Mouse (Mus musculus) lung, postnatal 0 days (tissue): Measurements from ENCODE around the gene Dock8. TPM values are rescaled to one million over a fixed set of nuclear protein-coding genes. Genes with fewer than 3 reads are reported as not detected.
"Not testable (repeated sequence)": the region's sequence is repeated elsewhere in the genome, so short reads cannot be mapped to it uniquely, and the experiment has no call there.

Source experiments
- ATAC-seq: fragments of 200-750 bp; cut with Nextera tagmentation; 2 replicates; pipeline ENCODE4 v1.8.0; 2017; ENCODE audit warnings: moderate library complexity
- DNase-seq: peaks from one replicate; pipeline ENCODE4 v3.0.0-alpha.2; 2016; ENCODE audit warnings: low spot score
- H3K27ac ChIP-seq: fragments of 300-500 bp; sonication (generic); 2 replicates; pipeline ENCODE4 v1.5.1; 2014; ENCODE audit warnings: antibody characterized with exemption, mild to moderate bottlenecking, low read length, mixed read lengths
- H3K27me3 ChIP-seq: fragments of 300-500 bp; sonication (generic); replicated peaks from 2 replicates; pipeline ENCODE4 v1.6.1; 2014; ENCODE audit warnings: low read length, mixed read lengths; ENCODE audit not compliant: insufficient read depth
- H3K36me3 ChIP-seq: fragments of 300-500 bp; sonication (generic); 2 replicates; pipeline ENCODE4 v1.6.1; 2014; ENCODE audit warnings: low read length, mixed read lengths; ENCODE audit not compliant: insufficient read depth
- H3K4me1 ChIP-seq: fragments of 300-500 bp; sonication (generic); 2 replicates; pipeline ENCODE4 v1.6.1; 2014; ENCODE audit warnings: antibody characterized with exemption, low read depth, low read length, mixed read lengths; ENCODE audit not compliant: insufficient read depth
- H3K4me2 ChIP-seq: fragments of 300-500 bp; sonication (generic); replicated peaks from 2 replicates; pipeline ENCODE4 v1.6.1; 2014; ENCODE audit warnings: low read depth, mild to moderate bottlenecking, low read length, moderate library complexity, mixed read lengths
- H3K4me3 ChIP-seq: fragments of 300-500 bp; sonication (generic); 2 replicates; pipeline ENCODE4 v1.5.1; 2014; ENCODE audit warnings: low read depth, low read length
- H3K9ac ChIP-seq: fragments of 300-500 bp; sonication (generic); replicated peaks from 2 replicates; pipeline ENCODE4 v1.6.1; 2014; ENCODE audit warnings: low read depth, mild to moderate bottlenecking
- H3K9me3 ChIP-seq: fragments of 300-500 bp; sonication (generic); 2 replicates; pipeline ENCODE4 v1.6.1; 2016; ENCODE audit warnings: low read length, mixed read lengths
- CTCF ChIP-seq: IDR thresholded peaks from 2 replicates; pipeline ENCODE4 v1.5.1; 2016; ENCODE audit warnings: antibody characterized with exemption, mild to moderate bottlenecking
- EP300 ChIP-seq: IDR thresholded peaks from 2 replicates; pipeline ENCODE4 v1.6.1; 2016; ENCODE audit warnings: antibody characterized with exemption, mild to moderate bottlenecking, control low read depth
- WGBS: fragments of 180-500 bp; shearing (Covaris S2); extraction: QIAGEN DNeasy Blood & Tissue Kit; methylation state at CpG from one replicate; pipeline ENCODE4 v1.1.7; 2014; 5-methylcytosine and 5-hydroxymethylcytosine counted together
- polyA plus RNA-seq: library from polyadenylated mRNA; unstranded; fragments of >200 nt; fragmentation: Nextera tagmentation; extraction: Ambion mirVana; gene quantifications from 2 replicates; pipeline ENCODE4 v1.2.1, GENCODE M21; 2015

Dock8 gene
- polyA plus RNA-seq, 1 experiment from 2014 or later: 8.1 TPM

- Histone ChIP-seq H3K4me2 (no peak overlapping the region), H3K36me3 (no peaks in the 10 kb centered on the region), H3K4me3 (no peak overlapping the region), H3K9ac (no peak overlapping the region), H3K9me3 (no peaks in the 10 kb centered on the region), H3K4me1 (no peaks in the 10 kb centered on the region), H3K27me3 (no peaks in the 10 kb centered on the region; the same call in 1 of the 2 replicates), H3K27ac (no peak overlapping the region)
- 82% methylated on average over 1 of the region's 1 CpGs for WGBS
- DNase-seq: peak; percentile 7
- TF ChIP-seq EP300 (no peak), CTCF (no peak)
- ATAC-seq: no peak
Observed at GRCm38 (mm10) chr19:25006686-25007085, 7.4 kb downstream of the Dock8 start.

- no peak overlapping the region for H3K27ac ChIP-seq
- no peaks in the 10 kb centered on the region for H3K36me3 ChIP-seq
- no peaks in the 10 kb centered on the region for H3K27me3 ChIP-seq
- no peak overlapping the region for H3K9ac ChIP-seq
- 89% methylated on average over 2 of the region's 2 CpGs for WGBS
- H3K9me3 ChIP-seq: no peaks in the 10 kb centered on the region
- no peaks in the 10 kb centered on the region for H3K4me1 ChIP-seq
- H3K4me2 ChIP-seq: no peak overlapping the region
- no peak for TF ChIP-seq CTCF
- TF ChIP-seq EP300: no peak
- H3K4me3 ChIP-seq: no peak overlapping the region
- ATAC-seq (no peak), DNase-seq (no peak)
Observed at GRCm38 (mm10) chr19:25008509-25008908, 9.2 kb downstream of the Dock8 start.

GRCm38 (mm10) chr19:25022766-25023165, 23.4 kb downstream of the Dock8 start:
- Histone ChIP-seq H3K9ac (no peak overlapping the region), H3K9me3 (no peaks in the 10 kb centered on the region), H3K4me3 (no peak overlapping the region), H3K27me3 (no peaks in the 10 kb centered on the region), H3K27ac (no peak overlapping the region), H3K36me3 (no peaks in the 10 kb centered on the region), H3K4me2 (no peak overlapping the region), H3K4me1 (no peaks in the 10 kb centered on the region)
- WGBS: 87% methylated on average over 6 of the region's 6 CpGs
- no peak for ATAC-seq
- no peak for TF ChIP-seq EP300
- no peak for TF ChIP-seq CTCF
- no peak for DNase-seq

GRCm38 (mm10) chr19:25031765-25032164, 32.4 kb downstream of the Dock8 start:
- H3K27ac ChIP-seq: no peak overlapping the region
- no peak overlapping the region for H3K9ac ChIP-seq
- H3K4me3 ChIP-seq: no peak overlapping the region
- H3K36me3 ChIP-seq: no peaks in the 10 kb centered on the region
- H3K27me3 ChIP-seq: no peaks in the 10 kb centered on the region
- WGBS: 53% methylated on average over 4 of the region's 4 CpGs
- H3K4me1 ChIP-seq: no peaks in the 10 kb centered on the region
- DNase-seq (no peak), ATAC-seq (no peak)
- H3K4me2 ChIP-seq: no peak overlapping the region
- H3K9me3 ChIP-seq: no peaks in the 10 kb centered on the region
- no peak for TF ChIP-seq EP300
- no peak for TF ChIP-seq CTCF

GRCm38 (mm10) chr19:25033008-25033407, 33.7 kb downstream of the Dock8 start:
- not testable (repeated sequence) for H3K27ac ChIP-seq, H3K4me2 ChIP-seq, H3K9me3 ChIP-seq, H3K4me1 ChIP-seq, ATAC-seq, H3K27me3 ChIP-seq, DNase-seq, H3K36me3 ChIP-seq, H3K4me3 ChIP-seq, H3K9ac ChIP-seq
- 64% methylated on average over 5 of the region's 18 CpGs for WGBS

- H3K27me3 ChIP-seq: no peaks in the 10 kb centered on the region
- no peaks in the 10 kb centered on the region for H3K36me3 ChIP-seq
- no peaks in the 10 kb centered on the region for H3K9me3 ChIP-seq
- H3K4me1 ChIP-seq: peaks cover 3% of the 10 kb centered on the region; the same call in 1 of the 2 replicates
- no peak for DNase-seq
- no peak overlapping the region for H3K27ac ChIP-seq
- no peak for ATAC-seq
- H3K9ac ChIP-seq: no peak overlapping the region
- no peak overlapping the region for H3K4me3 ChIP-seq
- TF ChIP-seq CTCF: no peak
- no peak for TF ChIP-seq EP300
- WGBS: 79% methylated on average over 6 of the region's 6 CpGs
- no peak overlapping the region for H3K4me2 ChIP-seq
Observed at GRCm38 (mm10) chr19:25035825-25036224, 36.5 kb downstream of the Dock8 start.

- no peak overlapping the region for H3K4me2 ChIP-seq
Observed at GRCm38 (mm10) chr19:25036784-25037183, 37.5 kb downstream of the Dock8 start.

More at GRCm38 (mm10) chr19:25036784-25037183, 37.5 kb downstream of the Dock8 start:
- Histone ChIP-seq H3K4me1 (peaks cover 3% of the 10 kb centered on the region; the same call in 1 of the 2 replicates), H3K27me3 (no peaks in the 10 kb centered on the region), H3K4me3 (no peak overlapping the region), H3K36me3 (no peaks in the 10 kb centered on the region), H3K9me3 (no peaks in the 10 kb centered on the region), H3K9ac (no peak overlapping the region), H3K27ac (peak overlapping the region; percentile 54)
- DNase-seq (peak; percentile 66), ATAC-seq (peak; percentile 83)
- TF ChIP-seq EP300 (peak; percentile 30; the same call in 1 of the 2 replicates), CTCF (no peak)
- 53% methylated on average over 5 of the region's 5 CpGs for WGBS
